Mouse (Mus musculus) G1E (cell line): Measurements from ENCODE around the gene Asb15.

Source experiments
- CTCF ChIP-seq: IDR thresholded peaks from 2 replicates; pipeline ENCODE4 v1.5.1; 2012; ENCODE audit warnings: low read depth, low read length, inconsistent platforms, mixed read lengths
- GATA1 ChIP-seq: IDR thresholded peaks from 2 replicates; pipeline ENCODE4 v1.6.1; 2012; ENCODE audit warnings: borderline replicate concordance, low read length, inconsistent platforms, mixed read lengths
- GATA2 ChIP-seq: IDR thresholded peaks from 2 replicates; pipeline ENCODE4 v1.6.1; 2012; ENCODE audit warnings: low read depth, low read length, inconsistent platforms, borderline replicate concordance
- POLR2AphosphoS5 ChIP-seq: IDR thresholded peaks from 2 replicates; pipeline ENCODE4 v1.6.1; 2012; ENCODE audit warnings: low read depth, low read length, inconsistent platforms; ENCODE audit not compliant: insufficient replicate concordance
- TAL1 ChIP-seq: conservative IDR thresholded peaks from 2 replicates; pipeline ENCODE4 v1.6.1; 2012; ENCODE audit warnings: low read depth, low read length, inconsistent platforms, mixed read lengths

DNA sequence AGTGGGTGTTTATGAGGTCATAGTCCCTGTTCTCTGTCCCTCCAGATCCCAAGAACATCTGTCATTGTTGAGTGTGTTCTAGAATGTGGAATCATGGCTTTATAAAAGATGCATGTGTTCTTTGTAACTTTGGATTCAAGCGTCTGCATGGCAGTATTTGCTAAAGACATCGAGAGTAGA lies at the start of gene Asb15:
- TF ChIP-seq CTCF (no peak), GATA1 (no peak), TAL1 (no peak), GATA2 (no peak), POLR2AphosphoS5 (no peak)
